ENCODE assay signal across 9 mouse cellular contexts in the genomic region with DNA sequence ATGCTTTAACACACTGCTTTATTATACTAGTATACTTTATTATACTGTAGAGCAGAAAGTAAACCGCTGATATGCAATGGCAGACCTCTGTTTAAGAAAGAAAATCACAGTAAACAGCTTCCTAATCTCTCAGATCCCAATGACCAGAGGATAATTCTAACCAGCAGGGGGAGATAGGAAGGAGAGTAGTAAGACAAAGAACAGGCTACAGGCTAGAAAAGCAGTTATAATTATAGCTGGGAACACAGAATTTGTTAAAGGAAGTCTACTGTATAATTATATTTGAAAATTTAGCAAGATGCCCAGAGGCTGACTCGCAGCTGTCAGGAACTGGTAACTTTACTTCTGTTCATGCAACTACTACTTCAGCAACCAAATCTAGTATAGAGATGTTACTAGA.
A peak's percentile ranks its signal among the peaks of the same experiment; 100 is the strongest.
DNase-seq lines count a peak whose midpoint lies in the region; TF ChIP-seq lines count a peak whose summit lies in the region.
"Had no signal": no experiment of that assay in that cellular context is flagged by ENCODE, and none has a peak within 500 bp of the region (broad histone marks: within the 10 kb centered on the region; RNA-seq: fewer than 3 reads in every experiment).

No protein-coding gene starts in this region.

- H3K27ac ChIP-seq in layer of hippocampus, adult 2 months, result no peak overlapping the region
- H3K27ac ChIP-seq: embryonic facial prominence, embryonic 15.5 days had no signal

- TF ChIP-seq CTCF in layer of hippocampus, adult 2 months (conservative IDR thresholded peaks at IDR 0.05), result peak; percentile 86

- DNase-seq in layer of hippocampus, adult 2 months (ENCODE audit: low spot score in 2 of 2), result peak; percentile 46
- no peak for DNase-seq in layer of hippocampus, postnatal 10 days (ENCODE audit: low spot score in 2 of 2)
- DNase-seq in ES-CJ7 (ENCODE audit: low read depth, low spot score), result peak; percentile 30
- DNase-seq in T-cell, adult 2 months (ENCODE audit: low spot score), result peak; percentile 5
- DNase-seq in lung, postnatal 14 days, result peak; percentile 5
- DNase-seq in thymus, postnatal 14 days, result no peak
- DNase-seq in right cerebral cortex, postnatal 14 days, result no peak
- DNase-seq in urinary bladder, postnatal 25 days (ENCODE audit: low spot score), result no peak

- H3K4me3 ChIP-seq in layer of hippocampus, adult 2 months, result no peak overlapping the region
- H3K4me3 ChIP-seq: embryonic facial prominence, embryonic 15.5 days had no signal

Comparison
In these comparisons a context has a peak if more than half of its experiments do, and no peak if none do; other contexts are left out.
1. DNase-seq: peak in layer of hippocampus, adult 2 months (2 of 2), ES-CJ7 (single experiment), T-cell, adult 2 months (single experiment) and lung, postnatal 14 days (single experiment); none in layer of hippocampus, postnatal 10 days (0 of 2), thymus, postnatal 14 days (single experiment), right cerebral cortex, postnatal 14 days (single experiment) and urinary bladder, postnatal 25 days (single experiment).